Mouse (Mus musculus) small intestine, adult 2 months (tissue): ENCODE data around the gene Apob.

Experiments
- CTCF ChIP-seq: fragments of 200-500 bp; IDR thresholded peaks from 2 replicates; pipeline ENCODE4 v1.5.1; 2012; ENCODE audit warnings: low read depth, mild to moderate bottlenecking, control low read depth, inconsistent platforms, low read length, moderate library complexity, mixed read lengths; ENCODE audit not compliant: insufficient replicate concordance, insufficient read length; ENCODE audit errors: extremely low read depth
- POLR2A ChIP-seq: fragments of 200-500 bp; IDR thresholded peaks from 2 replicates; pipeline ENCODE4 v1.6.1; 2012; ENCODE audit warnings: low read depth, mild to moderate bottlenecking, control low read depth, inconsistent platforms, low read length, moderate library complexity

DNA sequence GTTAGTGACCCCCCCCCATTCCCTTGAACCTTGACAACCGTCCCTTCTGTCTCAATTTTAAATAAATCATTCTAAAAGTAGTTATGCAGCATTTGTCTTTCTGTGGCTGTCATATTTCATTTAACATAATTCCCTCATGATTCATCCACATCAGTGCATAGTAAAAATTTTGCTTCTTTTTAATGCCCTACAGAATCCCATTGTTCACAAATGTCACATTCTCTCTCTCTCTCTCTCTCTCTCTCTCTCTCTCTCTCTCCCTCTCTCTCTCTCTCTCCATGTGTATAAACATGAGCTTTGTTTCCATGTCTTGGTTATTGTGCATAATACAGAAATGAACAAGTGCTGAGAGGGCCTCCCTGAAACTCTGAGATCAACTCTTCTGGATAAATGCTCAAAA is 18.6 kb upstream of the Apob start:
- TF ChIP-seq POLR2A (no peak), CTCF (no peak)
